Mouse (Mus musculus): ENCODE measurements around the gene Atg10.

The Atg10 gene

GRCm38 (mm10) chr13:91175347-91175746 lies 48.4 kb downstream of the Atg10 start:
- DNase-seq (ENCODE audit: low read depth, low spot score) = no peak

- DNase-seq (ENCODE audit: low read depth, low spot score) = no peak
Observed at GRCm38 (mm10) chr13:91171766-91172491, 51.8 kb downstream of the Atg10 start.

DNA sequence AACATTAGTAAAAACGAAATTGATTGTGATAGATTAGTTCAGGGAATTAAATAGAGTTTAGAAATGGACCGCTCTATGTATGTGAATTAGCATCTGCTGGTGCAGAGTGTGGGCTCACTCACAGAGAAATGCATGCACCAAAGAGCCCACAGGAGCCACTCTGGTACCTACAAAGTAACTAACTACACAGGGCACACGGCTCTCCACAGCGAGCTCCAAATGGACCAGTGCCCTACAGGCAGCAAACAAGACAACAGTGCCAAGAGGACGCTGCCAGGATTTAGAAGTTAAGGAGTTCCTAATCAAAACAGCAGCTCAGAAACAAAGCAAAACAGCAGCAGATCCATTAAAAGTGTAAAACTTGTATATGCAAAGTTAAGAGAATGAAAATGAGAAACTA lies 52.6 kb downstream of the Atg10 start:
- no peak for DNase-seq (ENCODE audit: low read depth, low spot score)

DNA sequence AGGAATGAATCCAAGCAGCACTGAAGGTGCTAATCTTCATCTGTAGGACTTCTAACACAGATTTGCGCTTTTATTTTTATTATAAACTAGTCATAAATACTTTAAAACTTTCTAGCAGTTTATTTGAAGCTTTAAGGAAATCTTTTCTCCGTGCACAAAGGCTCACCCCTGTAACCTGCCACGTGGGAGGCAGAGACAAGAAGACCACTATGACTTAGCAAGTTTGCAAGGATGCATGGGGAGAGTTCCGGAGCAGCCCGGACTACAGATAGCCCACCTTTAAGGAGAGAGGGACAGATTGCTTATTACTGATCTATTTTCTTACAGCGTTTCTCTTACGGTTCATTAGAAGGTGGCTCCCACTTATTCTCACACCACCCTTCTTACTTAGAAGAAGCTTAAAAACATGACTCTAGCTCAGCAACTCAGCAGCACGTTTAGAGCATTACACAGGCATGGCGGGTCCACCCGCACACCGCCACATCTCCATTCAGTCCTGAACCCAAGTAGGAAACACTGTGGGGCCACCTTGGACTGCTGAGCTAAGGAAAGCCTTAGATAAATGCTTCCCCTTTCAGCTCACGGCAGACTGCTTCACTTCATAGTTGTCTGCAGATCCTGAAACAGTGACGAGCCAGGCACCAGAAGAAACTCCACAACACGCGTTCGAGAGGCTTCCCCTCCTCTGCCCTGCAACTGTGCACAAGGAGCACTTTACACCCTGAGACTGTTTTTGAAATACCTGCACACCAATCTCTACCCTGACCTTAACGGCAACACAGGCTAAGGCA lies 54.0 kb downstream of the Atg10 start:
- DNase-seq (ENCODE audit: low read depth, low spot score) = no peak

GRCm38 (mm10) chr13:91168486-91168885 lies 55.3 kb downstream of the Atg10 start:
- peak; percentile 49 for DNase-seq (ENCODE audit: low read depth, low spot score)

GRCm38 (mm10) chr13:91167561-91167960 lies 56.2 kb downstream of the Atg10 start:
- no peak for DNase-seq (ENCODE audit: low read depth, low spot score)

DNA sequence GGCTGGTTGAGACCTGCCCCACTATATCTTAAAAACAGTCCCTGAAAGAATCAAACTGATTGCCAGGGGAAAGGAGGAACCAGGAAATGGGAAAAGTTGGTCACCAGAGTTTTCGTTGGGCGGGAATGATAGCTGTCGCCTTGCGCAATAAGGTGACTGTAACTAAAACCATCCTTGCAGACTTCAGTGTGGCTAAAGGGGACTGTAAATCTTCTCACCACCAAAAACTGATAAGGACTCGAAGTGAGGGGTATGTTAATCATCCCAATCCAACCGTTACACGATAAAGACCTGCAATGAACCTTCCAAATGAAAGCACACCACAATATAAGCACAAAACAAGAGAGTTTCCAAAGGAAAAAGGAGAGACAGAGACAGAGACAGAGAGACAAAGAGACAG lies 57.5 kb downstream of the Atg10 start:
- DNase-seq (ENCODE audit: low read depth, low spot score) = no peak

DNA sequence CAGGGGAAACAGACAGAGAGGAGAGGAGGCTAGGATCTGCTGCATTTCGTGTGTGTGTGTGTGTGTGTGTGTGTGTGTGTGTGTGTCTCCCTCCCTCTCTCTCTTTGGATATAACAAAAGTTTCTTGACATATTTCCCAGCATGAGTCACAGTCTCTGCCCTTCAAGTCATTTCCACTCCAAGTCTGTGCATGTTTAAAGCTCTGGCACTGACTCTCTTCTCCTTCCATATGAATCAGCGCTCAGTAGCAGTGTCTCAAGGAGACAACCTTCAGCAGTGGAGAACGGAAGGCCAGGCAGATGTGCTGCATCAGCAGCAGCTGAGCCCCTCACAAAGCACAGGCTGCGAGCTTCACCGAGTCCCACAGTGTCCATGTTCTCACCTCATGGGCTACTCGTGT lies 58.6 kb downstream of the Atg10 start:
- no peak for DNase-seq (ENCODE audit: low read depth, low spot score)

DNA sequence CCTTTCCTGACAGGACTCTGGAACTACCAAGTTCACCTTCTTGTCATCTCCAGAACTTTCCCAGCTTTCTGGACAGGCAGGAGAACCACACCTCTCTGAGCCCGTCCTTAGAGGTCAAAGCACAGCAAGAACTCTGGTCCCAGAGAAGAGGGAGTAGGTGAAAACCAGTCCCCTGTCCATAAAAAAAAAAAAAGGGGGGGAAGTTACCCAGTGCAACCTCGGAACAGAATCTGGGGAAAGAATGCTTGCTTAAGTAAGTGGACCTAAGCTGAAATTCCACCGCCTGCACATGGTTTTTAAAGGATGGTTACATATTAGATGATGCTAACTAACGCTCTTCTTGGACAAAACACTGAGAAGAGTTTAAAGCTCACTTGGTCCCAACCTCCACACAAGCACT lies 60.5 kb downstream of the Atg10 start:
- DNase-seq (ENCODE audit: low read depth, low spot score) = no peak

- DNase-seq (ENCODE audit: low read depth, low spot score) = no peak
Observed at GRCm38 (mm10) chr13:91162452-91162851, 61.3 kb downstream of the Atg10 start.

GRCm38 (mm10) chr13:91160616-91161015 lies 63.2 kb downstream of the Atg10 start:
- no peak for DNase-seq (ENCODE audit: low read depth, low spot score)

GRCm38 (mm10) chr13:91159881-91160280 lies 63.9 kb downstream of the Atg10 start:
- DNase-seq (ENCODE audit: low read depth, low spot score) = no peak

DNA sequence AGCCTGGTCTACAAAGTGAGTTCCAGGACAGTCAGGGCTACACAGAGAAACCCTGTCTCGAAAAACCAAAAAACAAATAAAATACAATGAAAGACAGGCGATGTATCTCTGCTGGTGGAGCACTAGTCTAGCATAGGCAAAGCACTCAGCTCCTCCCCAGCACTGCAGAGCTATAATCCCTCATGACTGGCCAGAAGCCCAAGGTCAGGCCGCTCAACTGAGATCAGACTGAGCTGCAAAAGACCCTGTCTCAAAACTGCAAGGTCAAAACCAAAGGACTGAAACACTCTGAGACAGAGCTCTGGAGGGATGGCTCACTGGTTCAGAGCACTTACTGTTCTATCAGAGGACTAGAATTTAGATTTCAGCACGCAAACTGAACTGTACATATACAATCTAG lies 65.8 kb downstream of the Atg10 start:
- no peak for DNase-seq (ENCODE audit: low read depth, low spot score)

DNA sequence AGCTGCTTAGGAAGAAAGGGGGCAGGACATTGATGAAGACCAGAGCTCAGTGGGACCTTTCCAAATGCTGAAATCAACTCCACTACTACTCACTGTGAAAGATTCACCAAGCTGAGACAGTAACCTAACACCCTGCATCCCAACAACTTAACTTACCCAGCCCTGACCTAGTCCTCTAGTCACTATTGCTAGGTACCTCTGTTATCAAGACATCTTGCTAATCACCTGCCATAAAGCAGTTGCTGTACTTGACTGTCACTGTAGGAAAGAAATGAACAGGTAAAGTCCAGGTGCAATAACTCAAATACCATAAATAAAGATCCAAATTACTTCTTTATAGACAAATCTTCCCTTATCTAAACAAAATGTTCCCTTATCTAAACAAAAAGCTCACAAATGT lies 66.3 kb downstream of the Atg10 start:
- DNase-seq (ENCODE audit: low read depth, low spot score) = no peak

GRCm38 (mm10) chr13:91156949-91157348 lies 66.8 kb downstream of the Atg10 start:
- DNase-seq (ENCODE audit: low read depth, low spot score) = no peak

- no peak for DNase-seq (ENCODE audit: low read depth, low spot score)
Observed at GRCm38 (mm10) chr13:91156308-91156707, 67.5 kb downstream of the Atg10 start.

- no peak for DNase-seq (ENCODE audit: low read depth, low spot score)
Observed at GRCm38 (mm10) chr13:91155429-91156207, 68.2 kb downstream of the Atg10 start.

- DNase-seq (ENCODE audit: low read depth, low spot score) = no peak
Observed at GRCm38 (mm10) chr13:91154622-91155021, 69.1 kb downstream of the Atg10 start.

- DNase-seq (ENCODE audit: low read depth, low spot score) = no peak
Observed at GRCm38 (mm10) chr13:91136337-91136736, 87.4 kb downstream of the Atg10 start.

- DNase-seq (ENCODE audit: low read depth, low spot score) = peak; percentile 48
Observed at GRCm38 (mm10) chr13:91133334-91133890, 90.4 kb downstream of the Atg10 start.

- DNase-seq (ENCODE audit: low read depth, low spot score) = no peak
Observed at GRCm38 (mm10) chr13:91129071-91129470, 94.7 kb downstream of the Atg10 start.

DNA sequence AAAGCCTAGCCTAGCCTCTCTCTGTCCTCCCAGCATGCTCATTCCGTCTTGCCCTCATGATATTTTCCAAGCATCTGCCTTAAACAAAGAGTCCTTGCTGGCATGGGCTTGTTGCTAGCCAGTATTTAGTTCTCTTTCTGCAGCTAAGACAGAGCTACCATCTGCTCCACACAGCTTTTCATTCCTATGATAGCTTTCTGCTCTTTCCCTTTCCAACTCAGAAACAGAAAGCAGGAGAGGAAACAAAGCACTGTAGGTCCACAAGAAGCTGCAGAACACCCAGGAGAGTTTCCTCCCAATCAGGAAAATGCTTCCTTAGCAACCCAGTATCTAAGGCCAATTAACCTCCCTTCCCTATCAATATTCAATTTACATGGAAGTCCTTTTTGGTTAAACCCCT lies 95.2 kb downstream of the Atg10 start:
- no peak for DNase-seq (ENCODE audit: low read depth, low spot score)

Data from forelimb bud, embryonic 11.5 days (tissue).